Mouse (Mus musculus) stomach, postnatal 0 days (tissue): ENCODE measurements around the gene Pkn1. TPM values are rescaled to one million over a fixed set of nuclear protein-coding genes. Genes with fewer than 3 reads are reported as not detected.

ENCODE experiments used
- ATAC-seq: fragments of 200-750 bp; cut with Nextera tagmentation; 2 replicates; pipeline ENCODE4 v1.8.0; 2017; ENCODE audit not compliant: low FRiP score, low TSS enrichment
- DNase-seq: peaks from one replicate; pipeline ENCODE4 v3.0.0-alpha.2; 2016; ENCODE audit warnings: low spot score
- H3K27ac ChIP-seq: fragments of 300-500 bp; sonication (generic); replicated peaks from 2 replicates; pipeline ENCODE4 v1.5.1; 2014; ENCODE audit warnings: mild to moderate bottlenecking, control low read depth
- H3K27me3 ChIP-seq: fragments of 300-500 bp; sonication (generic); 2 replicates; pipeline ENCODE4 v1.6.1; 2014; ENCODE audit warnings: low read length; ENCODE audit not compliant: control insufficient read depth, insufficient read depth
- H3K36me3 ChIP-seq: fragments of 300-500 bp; sonication (generic); 2 replicates; pipeline ENCODE4 v1.6.1; 2014; ENCODE audit warnings: low read length, mixed read lengths; ENCODE audit not compliant: control insufficient read depth, insufficient read depth
- H3K4me1 ChIP-seq: fragments of 300-500 bp; sonication (generic); replicated peaks from 2 replicates; pipeline ENCODE4 v1.6.1; 2014; ENCODE audit warnings: antibody characterized with exemption; ENCODE audit not compliant: control insufficient read depth, insufficient read depth
- H3K4me2 ChIP-seq: fragments of 300-500 bp; sonication (generic); replicated peaks from 2 replicates; pipeline ENCODE4 v1.6.1; 2014; ENCODE audit warnings: low read depth, mild to moderate bottlenecking, control low read depth, moderate library complexity
- H3K4me3 ChIP-seq: fragments of 300-500 bp; sonication (generic); 2 replicates; pipeline ENCODE4 v1.5.1; 2014; ENCODE audit warnings: low read depth, low read length, control low read depth
- H3K9ac ChIP-seq: fragments of 300-500 bp; sonication (generic); 2 replicates; pipeline ENCODE4 v1.6.1; 2014; ENCODE audit warnings: mild to moderate bottlenecking, low read length, control low read depth, mixed read lengths
- H3K9me3 ChIP-seq: fragments of 300-500 bp; sonication (generic); 2 replicates; pipeline ENCODE4 v1.6.1; 2016; ENCODE audit warnings: low read length; ENCODE audit not compliant: control insufficient read depth
- CTCF ChIP-seq: IDR thresholded peaks from 2 replicates; pipeline ENCODE4 v1.5.1; 2016; ENCODE audit warnings: antibody characterized with exemption, low read depth, mild to moderate bottlenecking, moderate library complexity
- EP300 ChIP-seq: optimal IDR thresholded peaks from 2 replicates; pipeline ENCODE3; 2016; ENCODE audit warnings: antibody characterized with exemption
- WGBS: fragments of 180-500 bp; shearing (Covaris S2); extraction: QIAGEN DNeasy Blood & Tissue Kit; methylation state at CpG from one replicate; pipeline ENCODE4 v1.1.7; 2014; 5-methylcytosine and 5-hydroxymethylcytosine counted together
- polyA plus RNA-seq: library from polyadenylated mRNA; unstranded; fragments of >200 nt; fragmentation: Nextera tagmentation; extraction: Ambion mirVana; gene quantifications from 2 replicates; pipeline ENCODE4 v1.2.1, GENCODE M21; 2015

The Pkn1 gene
- polyA plus RNA-seq, 1 experiment from 2014 or later = 14.4 TPM

DNA sequence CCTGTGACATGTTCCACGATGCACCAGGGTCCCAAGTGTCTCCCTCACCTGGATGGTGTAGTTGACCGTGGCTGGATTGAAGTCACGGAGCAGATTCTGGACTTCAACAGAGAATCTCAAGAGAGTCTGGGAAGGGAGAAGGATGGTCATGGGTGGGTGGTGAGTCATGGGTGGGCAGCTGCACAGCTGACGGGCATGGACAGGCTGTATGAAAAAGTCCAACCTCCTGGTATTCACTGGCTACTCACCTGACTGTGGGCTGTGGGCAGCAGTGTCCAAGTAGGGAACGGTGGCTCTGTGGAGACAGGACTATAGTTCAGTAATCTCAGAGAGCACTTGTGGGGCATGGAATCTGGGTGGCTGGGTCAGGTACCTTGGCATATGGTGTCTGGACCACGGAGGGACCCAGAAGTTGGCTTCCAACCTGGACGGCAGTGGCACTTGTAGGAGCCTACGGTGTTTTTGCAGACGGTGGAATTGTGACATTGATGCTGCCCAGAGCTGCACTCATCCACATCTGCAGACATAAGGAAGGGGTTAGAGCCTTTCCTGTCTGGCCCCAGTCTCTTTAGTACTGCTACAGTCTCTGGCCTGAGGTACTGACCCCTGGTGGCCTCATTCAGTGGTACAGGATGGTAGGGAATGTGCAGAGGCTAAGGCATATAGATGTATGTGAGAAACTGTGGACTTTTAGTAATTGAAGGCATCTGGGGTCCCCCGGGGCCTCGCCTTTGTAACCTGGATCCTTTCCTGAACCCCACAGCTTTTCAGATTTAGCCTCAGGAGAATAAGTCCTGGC lies 30.2 kb upstream of the Pkn1 start:
- H3K4me3 ChIP-seq = no peak overlapping the region
- peaks cover 10% of the 10 kb centered on the region for H3K36me3 ChIP-seq
- H3K27me3 ChIP-seq = no peaks in the 10 kb centered on the region
- WGBS = 82% methylated on average over 11 of the region's 11 CpGs
- no peak overlapping the region for H3K4me2 ChIP-seq
- ATAC-seq (peak; percentile 60; the same call in 1 of the 2 replicates), DNase-seq (peak; percentile 62)
- H3K9ac ChIP-seq = no peak overlapping the region
- no peak overlapping the region for H3K27ac ChIP-seq
- H3K4me1 ChIP-seq = no peaks in the 10 kb centered on the region
- peak; percentile 83 for TF ChIP-seq CTCF
- TF ChIP-seq EP300 = no peak
- H3K9me3 ChIP-seq = no peaks in the 10 kb centered on the region

DNA sequence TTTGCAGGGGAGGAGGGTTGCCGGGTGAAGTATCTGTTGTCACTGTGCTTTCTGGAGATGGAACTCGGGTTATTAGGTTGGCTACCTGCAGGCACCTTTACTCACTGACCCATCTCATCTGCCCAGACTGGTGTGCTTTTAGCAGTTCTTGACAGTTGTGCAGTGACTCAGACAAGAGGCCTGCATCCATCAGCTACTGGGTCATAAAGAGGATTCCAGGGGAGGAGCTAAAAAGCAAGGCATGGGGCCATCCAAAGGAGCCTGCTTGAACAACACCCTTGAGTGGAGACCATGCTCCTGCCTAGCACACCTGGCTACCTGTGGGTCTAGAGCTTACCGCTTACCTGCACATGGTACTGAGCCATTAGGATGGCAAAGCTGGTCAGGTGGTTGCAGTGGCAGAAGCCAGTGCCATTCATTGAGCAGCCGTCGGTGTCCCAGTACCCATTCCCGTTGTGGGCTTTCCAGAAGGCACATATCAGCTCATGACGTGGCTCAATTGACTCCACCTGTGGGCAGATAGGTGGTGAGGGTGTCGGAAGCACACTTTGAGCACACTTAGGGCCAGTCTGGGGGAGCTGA lies 26.6 kb upstream of the Pkn1 start:
- ATAC-seq = no peak
- TF ChIP-seq EP300 = no peak
- no peak for TF ChIP-seq CTCF
- peaks cover 36% of the 10 kb centered on the region for H3K36me3 ChIP-seq
- H3K4me2 ChIP-seq = no peak overlapping the region
- no peak overlapping the region for H3K9ac ChIP-seq
- H3K4me3 ChIP-seq = no peak overlapping the region
- H3K27me3 ChIP-seq = no peaks in the 10 kb centered on the region
- H3K27ac ChIP-seq = no peak overlapping the region
- no peaks in the 10 kb centered on the region for H3K4me1 ChIP-seq
- H3K9me3 ChIP-seq = no peaks in the 10 kb centered on the region
- no peak for DNase-seq
- 92% methylated on average over 8 of the region's 8 CpGs for WGBS

DNA sequence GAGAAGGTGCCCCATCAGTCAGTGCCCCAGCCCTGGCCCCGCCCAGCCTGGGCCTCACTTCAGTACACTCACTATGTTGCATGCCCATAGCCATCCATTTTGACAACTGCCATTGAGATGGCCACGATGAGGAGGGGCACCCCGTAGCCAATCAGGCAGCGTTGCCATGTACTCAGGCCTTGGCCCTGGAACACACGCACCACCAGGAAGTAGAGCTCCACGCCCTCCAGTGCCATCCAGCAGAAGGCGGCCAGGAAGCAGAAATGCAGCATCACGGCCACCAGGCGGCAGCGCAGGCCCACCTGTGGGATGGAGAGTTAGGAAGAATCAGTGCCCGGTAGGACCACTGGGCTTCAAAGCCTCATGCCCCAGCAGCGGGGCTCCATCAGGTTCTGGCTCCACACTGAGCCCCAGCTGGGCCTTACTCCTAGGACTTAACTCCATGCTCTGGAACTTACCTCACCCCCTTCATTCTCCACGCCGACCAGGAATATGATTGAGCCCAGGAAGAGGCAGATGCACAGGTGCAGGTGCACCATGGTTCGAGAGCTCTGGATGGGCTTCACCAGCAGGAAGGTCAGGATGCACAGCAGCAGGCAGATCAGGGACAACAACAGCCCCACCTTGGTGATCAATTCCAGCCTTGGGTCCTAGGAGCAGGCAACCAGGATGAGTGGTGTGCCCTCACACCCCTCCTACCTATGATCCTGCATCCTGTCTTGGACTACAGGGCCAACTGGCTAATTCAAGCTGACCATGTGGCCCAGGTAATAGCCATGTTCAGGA lies 25.9 kb upstream of the Pkn1 start:
- no peaks in the 10 kb centered on the region for H3K4me1 ChIP-seq
- H3K4me2 ChIP-seq = no peak overlapping the region
- WGBS = 41% methylated on average over 15 of the region's 15 CpGs
- ATAC-seq (peak; percentile 86), DNase-seq (peak; percentile 91)
- no peak overlapping the region for H3K27ac ChIP-seq
- TF ChIP-seq CTCF = peak; percentile 97
- TF ChIP-seq EP300 = no peak
- peaks cover 43% of the 10 kb centered on the region for H3K36me3 ChIP-seq
- no peaks in the 10 kb centered on the region for H3K27me3 ChIP-seq
- H3K9ac ChIP-seq = no peak overlapping the region
- H3K4me3 ChIP-seq = no peak overlapping the region
- H3K9me3 ChIP-seq = no peaks in the 10 kb centered on the region

DNA sequence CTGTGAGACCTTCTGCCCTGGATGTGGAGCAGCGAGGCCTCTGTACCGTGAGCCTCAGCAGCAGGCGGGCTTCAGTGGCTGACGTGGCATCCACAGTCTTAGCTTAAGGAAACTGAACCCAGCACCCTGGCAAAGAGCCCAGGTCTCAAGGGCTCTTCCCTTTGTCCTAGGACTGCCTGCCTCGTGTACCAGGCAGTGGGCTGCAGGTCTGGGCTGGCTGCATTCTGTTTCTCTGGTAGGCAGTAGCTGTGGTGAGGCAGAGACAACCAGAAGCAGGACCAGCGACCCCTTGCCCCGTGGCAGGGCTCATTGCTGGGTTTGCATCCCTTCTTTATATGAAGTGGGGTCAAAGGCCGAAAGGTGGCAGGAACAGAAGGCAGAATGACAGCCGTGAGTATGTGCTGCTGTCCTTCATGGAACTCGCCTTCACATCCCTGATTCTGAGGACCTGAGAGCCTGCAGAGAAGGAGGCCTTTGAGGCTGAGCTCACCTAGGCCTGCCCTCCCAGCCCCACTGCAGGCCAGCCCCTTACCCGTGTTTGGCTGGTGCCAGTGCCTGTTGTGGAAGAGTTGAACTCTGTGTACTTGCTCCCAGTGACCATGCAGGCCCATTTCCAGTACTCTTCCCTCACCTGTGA lies 24.6 kb upstream of the Pkn1 start:
- ATAC-seq = no peak
- Histone ChIP-seq H3K27me3 (no peaks in the 10 kb centered on the region), H3K27ac (no peak overlapping the region), H3K9me3 (no peaks in the 10 kb centered on the region), H3K4me1 (no peaks in the 10 kb centered on the region), H3K4me2 (no peak overlapping the region), H3K36me3 (peaks cover 46% of the 10 kb centered on the region), H3K4me3 (no peak overlapping the region), H3K9ac (no peak overlapping the region)
- no peak for TF ChIP-seq EP300
- TF ChIP-seq CTCF = no peak
- WGBS = 76% methylated on average over 11 of the region's 11 CpGs
- DNase-seq = no peak

DNA sequence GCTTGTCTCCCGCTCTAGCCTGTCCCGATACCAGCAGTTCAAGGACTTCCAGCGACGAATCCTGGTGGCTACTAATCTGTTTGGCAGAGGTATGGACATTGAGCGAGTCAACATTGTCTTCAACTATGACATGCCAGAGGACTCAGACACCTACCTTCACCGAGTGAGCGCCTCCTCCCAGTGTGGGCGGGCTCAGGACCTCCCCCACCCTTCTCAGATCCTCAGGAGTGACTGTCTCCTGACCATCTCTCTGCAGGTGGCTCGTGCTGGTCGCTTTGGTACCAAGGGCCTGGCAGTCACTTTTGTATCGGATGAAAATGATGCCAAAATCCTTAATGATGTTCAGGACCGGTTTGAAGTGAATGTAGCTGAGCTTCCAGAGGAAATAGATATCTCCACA lies 23.7 kb upstream of the Pkn1 start:
- TF ChIP-seq CTCF (no peak), EP300 (no peak)
- Histone ChIP-seq H3K27ac (no peak overlapping the region), H3K36me3 (peaks cover 46% of the 10 kb centered on the region), H3K9ac (no peak overlapping the region), H3K4me3 (no peak overlapping the region), H3K4me2 (no peak overlapping the region), H3K27me3 (no peaks in the 10 kb centered on the region), H3K9me3 (no peaks in the 10 kb centered on the region), H3K4me1 (no peaks in the 10 kb centered on the region)
- ATAC-seq (no peak), DNase-seq (no peak)
- 87% methylated on average over 12 of the region's 12 CpGs for WGBS
